Comparison of ENCODE assay signal across 19 mouse cellular contexts in the genomic region with DNA sequence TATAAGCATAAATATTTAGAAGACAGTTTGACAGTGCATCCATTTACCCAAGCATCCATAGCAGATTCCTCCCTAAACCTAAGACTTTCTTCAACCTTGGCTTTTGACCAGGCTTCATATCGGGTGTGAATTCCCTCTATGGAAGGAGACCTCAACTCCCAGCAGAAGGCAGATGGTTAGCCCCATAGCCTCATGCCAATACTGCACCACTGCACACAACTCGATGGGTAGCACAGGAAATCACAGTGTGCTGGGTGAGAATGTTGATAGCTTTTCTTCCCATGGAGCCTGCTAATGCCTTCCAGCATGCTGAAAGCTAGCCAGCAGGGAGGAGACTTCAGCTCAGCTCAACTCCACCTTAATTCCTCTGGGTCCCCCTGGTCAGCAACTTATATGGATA. TPM values are rescaled to one million over a fixed set of nuclear protein-coding genes. Genes with fewer than 3 reads are reported as not detected.
"Had no signal": no experiment of that assay in that cellular context is flagged by ENCODE, and none has a peak within 500 bp of the region (broad histone marks: within the 10 kb centered on the region; RNA-seq: fewer than 3 reads in every experiment).

No protein-coding gene starts in this region.

- ATAC-seq: midbrain, embryonic 15.5 days had no signal

- DNase-seq: lung, adult 18-20 months; lung, embryonic 14.5 days; lung, postnatal 10 days; lung, postnatal 4 days; retina, postnatal 1 day; right cerebral cortex, adult 18-20 months; right cerebral cortex, postnatal 25 days; right cerebral cortex, postnatal 4 days; spleen, adult 18-20 months; thymus, adult 18-20 months; thymus, postnatal 14 days; thymus, postnatal 36 days had no signal

- H3K4me2 ChIP-seq: lung, embryonic 14.5 days; midbrain, embryonic 15.5 days; neural tube, embryonic 13.5 days; neural tube, embryonic 15.5 days had no signal

- H3K27ac ChIP-seq: midbrain, embryonic 10.5 days; midbrain, embryonic 15.5 days; neural tube, embryonic 13.5 days; neural tube, embryonic 15.5 days had no signal

- H3K27me3 ChIP-seq: midbrain, embryonic 15.5 days; neural tube, embryonic 13.5 days; neural tube, embryonic 15.5 days had no signal

- H3K4me1 ChIP-seq: midbrain, embryonic 10.5 days; midbrain, embryonic 15.5 days; neural tube, embryonic 13.5 days; neural tube, embryonic 15.5 days had no signal

- H3K36me3 ChIP-seq: midbrain, embryonic 10.5 days; midbrain, embryonic 15.5 days; neural tube, embryonic 13.5 days; neural tube, embryonic 15.5 days had no signal

- H3K9ac ChIP-seq: lung, embryonic 14.5 days; midbrain, embryonic 15.5 days; neural tube, embryonic 13.5 days; neural tube, embryonic 15.5 days had no signal

- H3K9me3 ChIP-seq: midbrain, embryonic 10.5 days; midbrain, embryonic 15.5 days; neural tube, embryonic 13.5 days; neural tube, embryonic 15.5 days had no signal

- H3K4me3 ChIP-seq: midbrain, embryonic 10.5 days; midbrain, embryonic 15.5 days; myocyte; neural tube, embryonic 13.5 days; neural tube, embryonic 15.5 days had no signal

RNA-seq across cellular contexts. Expression of a gene that starts 8.9 kb away (rescaled TPM):
- total RNA-seq: megakaryocyte, adult 5-6 weeks; megakaryocyte-erythroid progenitor cell, adult 5-6 weeks had no signal
